Mouse (Mus musculus): ENCODE results near the gene Hnrnpm.

- no peak for TF ChIP-seq ZNF384 (IDR thresholded peaks at IDR 0.05; ENCODE audit: low read depth, low read length)
- no peak for TF ChIP-seq MAFK (IDR thresholded peaks at IDR 0.05; ENCODE audit: insufficient read depth, low read depth, low read length)
Observed at GRCm38 (mm10) chr17:33685249-33685653, 1.4 kb downstream of the Hnrnpm start.
